Mouse (Mus musculus): ENCODE data around the gene Pde4b. TPM values are rescaled to one million over a fixed set of nuclear protein-coding genes. Genes with fewer than 3 reads are reported as not detected.

The Pde4b gene
- polyA plus RNA-seq, 1 experiment = 6.7 TPM

DNA sequence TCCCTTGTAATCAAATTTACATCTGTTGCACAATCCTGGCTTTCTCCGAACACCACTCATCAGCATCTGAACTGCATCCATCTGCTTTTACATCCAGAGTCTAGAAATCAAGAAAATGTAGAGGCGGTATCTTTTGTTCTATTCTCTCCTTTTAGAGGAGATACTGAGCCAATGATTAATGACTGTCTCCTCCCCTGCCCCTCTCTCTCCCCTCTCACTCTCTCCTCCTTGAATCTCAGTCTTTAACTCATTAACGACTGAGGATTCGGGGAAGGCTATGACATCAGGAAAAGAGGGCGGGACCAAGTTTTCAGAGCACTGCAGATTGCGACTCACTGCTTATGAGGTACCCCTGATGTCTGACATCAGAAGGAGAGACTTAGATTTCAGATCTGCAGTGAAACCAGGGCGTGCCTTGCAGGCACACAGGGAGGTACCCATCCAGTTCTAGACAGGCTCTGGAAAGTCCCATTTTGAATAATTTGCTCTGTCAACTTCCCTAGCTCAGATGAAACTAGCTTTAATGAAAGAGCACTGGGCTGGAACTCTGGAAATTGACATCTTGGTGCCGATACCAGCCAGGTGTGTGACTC is 433.4 kb downstream of the Pde4b start:
- H3K4me3 ChIP-seq = no peak overlapping the region
- H3K79me2 ChIP-seq (ENCODE audit: control insufficient read depth, insufficient read depth) = no peaks in the 10 kb centered on the region
- no peak overlapping the region for H3ac ChIP-seq (ENCODE audit: control insufficient read depth, insufficient read length)
- no peaks in the 10 kb centered on the region for H3K27me3 ChIP-seq (ENCODE audit: control insufficient read depth, insufficient read depth, insufficient read length)
- no peak overlapping the region for H3K4me2 ChIP-seq (ENCODE audit: low read depth)
- TF ChIP-seq MAX (IDR thresholded peaks at IDR 0.05; ENCODE audit: low read depth) = no peak
- no peak for TF ChIP-seq TCF12 (IDR thresholded peaks at IDR 0.05; ENCODE audit: insufficient read depth, poor library complexity, severe bottlenecking)
- no peak for TF ChIP-seq MYOG (IDR thresholded peaks at IDR 0.05; ENCODE audit: control insufficient read depth in 1 of 3, insufficient read depth in 1 of 3, insufficient read length in 2 of 3, low read depth in 2 of 3)
- no peak for TF ChIP-seq USF1 (IDR thresholded peaks at IDR 0.05; ENCODE audit: low read depth)
- TF ChIP-seq SRF (IDR thresholded peaks at IDR 0.05; ENCODE audit: control insufficient read depth, insufficient read length, low read depth) = no peak
- TF ChIP-seq E2F4 (IDR thresholded peaks at IDR 0.05; ENCODE audit: insufficient read depth) = no peak
- TF ChIP-seq CEBPB (IDR thresholded peaks at IDR 0.05; ENCODE audit: insufficient read depth, poor library complexity, severe bottlenecking) = no peak
- TF ChIP-seq MYOD1 (IDR thresholded peaks at IDR 0.05; ENCODE audit: control insufficient read depth in 1 of 3, insufficient read length in 2 of 3, low read depth in 2 of 3) = no peak
- TF ChIP-seq REST (IDR thresholded peaks at IDR 0.05; ENCODE audit: insufficient read depth, insufficient read length) = no peak
- no peak for TF ChIP-seq POLR2AphosphoS2 (IDR thresholded peaks at IDR 0.05; ENCODE audit: insufficient read length, low read depth)
- no peak for TF ChIP-seq POLR2A (IDR thresholded peaks at IDR 0.05; ENCODE audit: insufficient read length, low read depth)
- no peak for TF ChIP-seq TCF3 (IDR thresholded peaks at IDR 0.05; ENCODE audit: insufficient read length, low read depth)
- no peaks in the 10 kb centered on the region for H3K36me3 ChIP-seq (ENCODE audit: control insufficient read depth, insufficient read depth)

DNA sequence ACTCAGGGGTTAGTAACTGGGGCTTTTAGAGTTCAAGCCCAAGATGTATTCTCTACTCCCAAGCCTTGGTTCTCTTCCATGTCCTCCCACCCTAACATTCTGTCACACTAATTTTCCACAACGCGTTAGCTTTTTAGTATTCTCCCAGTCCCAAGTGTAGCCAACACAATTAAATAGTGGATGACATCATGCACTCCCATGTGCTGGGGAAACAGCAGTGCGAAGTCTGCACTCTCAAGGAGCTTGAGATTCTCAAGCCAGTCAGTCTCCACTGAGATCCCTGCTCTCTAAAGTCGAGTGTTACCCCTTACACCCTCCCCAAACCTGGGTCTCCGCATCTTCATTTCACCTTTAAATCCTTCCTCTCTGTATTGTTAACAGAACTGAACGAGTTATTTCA is 434.1 kb downstream of the Pde4b start:
- H3K4me3 ChIP-seq = no peak overlapping the region
- no peak overlapping the region for H3K4me2 ChIP-seq (ENCODE audit: low read depth)
- no peaks in the 10 kb centered on the region for H3K27me3 ChIP-seq (ENCODE audit: control insufficient read depth, insufficient read depth, insufficient read length)
- H3ac ChIP-seq (ENCODE audit: control insufficient read depth, insufficient read length) = no peak overlapping the region
- TF ChIP-seq SRF (IDR thresholded peaks at IDR 0.05; ENCODE audit: control insufficient read depth, insufficient read length, low read depth) = no peak
- TF ChIP-seq USF1 (IDR thresholded peaks at IDR 0.05; ENCODE audit: low read depth) = no peak
- no peak for TF ChIP-seq TCF12 (IDR thresholded peaks at IDR 0.05; ENCODE audit: insufficient read depth, poor library complexity, severe bottlenecking)
- H3K79me2 ChIP-seq (ENCODE audit: control insufficient read depth, insufficient read depth) = no peaks in the 10 kb centered on the region
- H3K36me3 ChIP-seq (ENCODE audit: control insufficient read depth, insufficient read depth) = no peaks in the 10 kb centered on the region

GRCm38 (mm10) chr4:102527361-102527760 is 440.0 kb downstream of the Pde4b start:
- H3K4me3 ChIP-seq = no peak overlapping the region
- H3K4me2 ChIP-seq (ENCODE audit: low read depth) = no peak overlapping the region
- no peaks in the 10 kb centered on the region for H3K36me3 ChIP-seq (ENCODE audit: control insufficient read depth, insufficient read depth)
- no peak for TF ChIP-seq USF1 (IDR thresholded peaks at IDR 0.05; ENCODE audit: low read depth)
- TF ChIP-seq E2F4 (IDR thresholded peaks at IDR 0.05; ENCODE audit: insufficient read depth) = no peak
- no peak for TF ChIP-seq MYOD1 (IDR thresholded peaks at IDR 0.05; ENCODE audit: control insufficient read depth in 1 of 3, insufficient read length in 2 of 3, low read depth in 2 of 3)
- TF ChIP-seq SRF (IDR thresholded peaks at IDR 0.05; ENCODE audit: control insufficient read depth, insufficient read length, low read depth) = no peak
- TF ChIP-seq TCF12 (IDR thresholded peaks at IDR 0.05; ENCODE audit: insufficient read depth, poor library complexity, severe bottlenecking) = no peak
- TF ChIP-seq MAX (IDR thresholded peaks at IDR 0.05; ENCODE audit: low read depth) = no peak
- TF ChIP-seq MYOG (IDR thresholded peaks at IDR 0.05; ENCODE audit: control insufficient read depth in 1 of 3, insufficient read depth in 1 of 3, insufficient read length in 2 of 3, low read depth in 2 of 3) = no peak
- no peak for TF ChIP-seq REST (IDR thresholded peaks at IDR 0.05; ENCODE audit: insufficient read depth, insufficient read length)
- TF ChIP-seq POLR2AphosphoS2 (IDR thresholded peaks at IDR 0.05; ENCODE audit: insufficient read length, low read depth) = no peak
- no peak for TF ChIP-seq POLR2A (IDR thresholded peaks at IDR 0.05; ENCODE audit: insufficient read length, low read depth)
- TF ChIP-seq TCF3 (IDR thresholded peaks at IDR 0.05; ENCODE audit: insufficient read length, low read depth) = no peak
- TF ChIP-seq CEBPB (IDR thresholded peaks at IDR 0.05; ENCODE audit: insufficient read depth, poor library complexity, severe bottlenecking) = no peak
- H3K79me2 ChIP-seq (ENCODE audit: control insufficient read depth, insufficient read depth) = no peaks in the 10 kb centered on the region
- H3K27me3 ChIP-seq (ENCODE audit: control insufficient read depth, insufficient read depth, insufficient read length) = no peaks in the 10 kb centered on the region
- H3ac ChIP-seq (ENCODE audit: control insufficient read depth, insufficient read length) = no peak overlapping the region

DNA sequence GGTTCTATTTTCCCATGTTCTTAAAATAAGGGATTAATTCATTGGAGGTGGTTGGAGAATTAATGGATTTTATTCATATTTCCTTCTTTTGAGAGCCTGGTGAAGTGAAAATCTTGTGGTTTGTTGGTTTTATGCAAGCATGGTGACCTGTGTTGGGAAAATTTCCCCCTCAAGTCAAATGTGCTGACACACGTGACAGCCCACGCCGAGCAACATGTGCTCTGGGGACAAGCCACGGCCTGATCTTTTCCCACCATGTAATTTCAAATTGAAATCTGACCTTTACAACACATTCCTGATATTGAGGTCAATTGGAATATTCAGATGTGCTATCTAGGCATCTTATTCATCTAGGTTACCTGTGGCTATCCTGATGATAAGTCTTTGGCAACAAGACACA is 443.5 kb downstream of the Pde4b start:
- Histone ChIP-seq H3K27me3 (ENCODE audit: control insufficient read depth, insufficient read depth, insufficient read length) (no peaks in the 10 kb centered on the region), H3K4me2 (ENCODE audit: low read depth) (no peak overlapping the region), H3K79me2 (ENCODE audit: control insufficient read depth, insufficient read depth) (no peaks in the 10 kb centered on the region), H3ac (ENCODE audit: control insufficient read depth, insufficient read length) (no peak overlapping the region), H3K36me3 (ENCODE audit: control insufficient read depth, insufficient read depth) (no peaks in the 10 kb centered on the region), H3K4me3 (no peak overlapping the region)
- no peak for TF ChIP-seq MYOG (IDR thresholded peaks at IDR 0.05; ENCODE audit: control insufficient read depth in 1 of 3, insufficient read depth in 1 of 3, insufficient read length in 2 of 3, low read depth in 2 of 3)
- TF ChIP-seq REST (IDR thresholded peaks at IDR 0.05; ENCODE audit: insufficient read depth, insufficient read length) = no peak
- TF ChIP-seq SRF (IDR thresholded peaks at IDR 0.05; ENCODE audit: control insufficient read depth, insufficient read length, low read depth) = no peak
- no peak for TF ChIP-seq POLR2AphosphoS2 (IDR thresholded peaks at IDR 0.05; ENCODE audit: insufficient read length, low read depth)
- no peak for TF ChIP-seq MAX (IDR thresholded peaks at IDR 0.05; ENCODE audit: low read depth)
- TF ChIP-seq E2F4 (IDR thresholded peaks at IDR 0.05; ENCODE audit: insufficient read depth) = no peak
- TF ChIP-seq POLR2A (IDR thresholded peaks at IDR 0.05; ENCODE audit: insufficient read length, low read depth) = no peak
- TF ChIP-seq USF1 (IDR thresholded peaks at IDR 0.05; ENCODE audit: low read depth) = no peak
- no peak for TF ChIP-seq CEBPB (IDR thresholded peaks at IDR 0.05; ENCODE audit: insufficient read depth, poor library complexity, severe bottlenecking)
- TF ChIP-seq TCF3 (IDR thresholded peaks at IDR 0.05; ENCODE audit: insufficient read length, low read depth) = no peak
- TF ChIP-seq MYOD1 (IDR thresholded peaks at IDR 0.05; ENCODE audit: control insufficient read depth in 1 of 3, insufficient read length in 2 of 3, low read depth in 2 of 3) = no peak
- no peak for TF ChIP-seq TCF12 (IDR thresholded peaks at IDR 0.05; ENCODE audit: insufficient read depth, poor library complexity, severe bottlenecking)

DNA sequence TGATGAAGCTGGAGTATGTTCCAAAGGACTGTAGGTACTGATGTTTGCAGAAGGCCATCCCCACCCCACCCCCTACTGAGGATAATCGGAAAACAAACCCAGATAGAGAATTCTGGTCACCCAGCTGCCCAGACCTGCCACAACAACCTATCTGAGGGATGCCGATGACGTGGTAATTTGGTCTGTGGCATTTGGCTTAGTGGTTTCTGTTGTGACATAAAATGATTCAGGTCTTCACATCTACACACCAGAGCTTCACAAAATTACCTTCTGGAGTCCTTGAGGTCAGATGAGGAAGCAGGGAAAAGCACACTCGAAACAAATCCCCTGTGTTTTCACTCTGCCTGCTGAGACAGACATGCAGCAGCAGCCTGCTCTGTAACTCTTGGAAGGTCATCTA is 444.4 kb downstream of the Pde4b start:
- no peak overlapping the region for H3ac ChIP-seq (ENCODE audit: control insufficient read depth, insufficient read length)
- H3K79me2 ChIP-seq (ENCODE audit: control insufficient read depth, insufficient read depth) = no peaks in the 10 kb centered on the region
- H3K4me2 ChIP-seq (ENCODE audit: low read depth) = no peak overlapping the region
- TF ChIP-seq POLR2A (IDR thresholded peaks at IDR 0.05; ENCODE audit: insufficient read length, low read depth) = no peak
- TF ChIP-seq MYOG (IDR thresholded peaks at IDR 0.05; ENCODE audit: control insufficient read depth in 1 of 3, insufficient read depth in 1 of 3, insufficient read length in 2 of 3, low read depth in 2 of 3) = no peak
- no peak for TF ChIP-seq MAX (IDR thresholded peaks at IDR 0.05; ENCODE audit: low read depth)
- no peak for TF ChIP-seq TCF3 (IDR thresholded peaks at IDR 0.05; ENCODE audit: insufficient read length, low read depth)
- no peak for TF ChIP-seq CEBPB (IDR thresholded peaks at IDR 0.05; ENCODE audit: insufficient read depth, poor library complexity, severe bottlenecking)
- TF ChIP-seq TCF12 (IDR thresholded peaks at IDR 0.05; ENCODE audit: insufficient read depth, poor library complexity, severe bottlenecking) = no peak
- TF ChIP-seq E2F4 (IDR thresholded peaks at IDR 0.05; ENCODE audit: insufficient read depth) = no peak
- H3K27me3 ChIP-seq (ENCODE audit: control insufficient read depth, insufficient read depth, insufficient read length) = no peaks in the 10 kb centered on the region
- H3K4me3 ChIP-seq = no peak overlapping the region
- no peaks in the 10 kb centered on the region for H3K36me3 ChIP-seq (ENCODE audit: control insufficient read depth, insufficient read depth)

Data from myocyte (in vitro differentiated cells).